Mouse (Mus musculus): Measurements from ENCODE around the gene Lcp1.

The Lcp1 gene

DNA sequence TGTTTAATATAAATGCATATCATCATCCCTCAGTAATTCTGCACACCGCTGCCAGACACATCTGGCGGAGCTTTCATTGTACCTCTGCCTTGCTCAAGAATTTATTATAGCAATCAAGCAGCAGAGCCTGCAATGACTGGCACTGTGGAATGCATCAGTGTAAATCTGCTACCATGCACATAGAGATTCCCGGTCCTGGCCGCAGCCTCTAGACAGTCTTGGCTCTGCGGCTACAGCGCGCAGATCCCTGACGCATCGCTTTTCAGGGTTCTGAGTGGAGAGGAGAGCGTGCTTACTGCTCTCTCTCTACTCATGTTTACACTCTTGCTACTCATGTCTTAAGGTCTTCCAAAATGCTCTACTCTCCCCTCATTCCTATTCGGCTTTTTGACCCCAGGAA lies 82.9 kb downstream of the Lcp1 start:
- DNase-seq, result no peak

DNA sequence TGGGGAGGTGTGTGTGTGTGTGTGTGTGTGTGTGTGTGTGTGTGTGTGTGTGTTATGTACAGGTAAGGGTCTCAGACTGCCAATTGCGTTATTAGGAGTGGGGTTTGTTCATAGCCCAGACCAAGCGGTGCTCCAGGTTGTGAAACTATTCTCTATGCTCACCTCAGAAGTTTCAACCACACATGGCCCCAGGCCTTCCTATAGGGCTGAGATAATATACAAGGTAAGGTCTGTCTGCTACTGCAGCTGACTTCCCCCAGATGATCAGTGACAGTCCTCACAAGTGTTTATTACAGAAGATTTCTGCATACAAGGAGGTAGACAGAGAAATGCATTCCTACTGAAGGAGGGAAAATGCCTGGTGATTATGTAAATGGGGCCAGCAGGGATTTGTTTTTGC lies 87.9 kb downstream of the Lcp1 start:
- DNase-seq, result no peak

DNA sequence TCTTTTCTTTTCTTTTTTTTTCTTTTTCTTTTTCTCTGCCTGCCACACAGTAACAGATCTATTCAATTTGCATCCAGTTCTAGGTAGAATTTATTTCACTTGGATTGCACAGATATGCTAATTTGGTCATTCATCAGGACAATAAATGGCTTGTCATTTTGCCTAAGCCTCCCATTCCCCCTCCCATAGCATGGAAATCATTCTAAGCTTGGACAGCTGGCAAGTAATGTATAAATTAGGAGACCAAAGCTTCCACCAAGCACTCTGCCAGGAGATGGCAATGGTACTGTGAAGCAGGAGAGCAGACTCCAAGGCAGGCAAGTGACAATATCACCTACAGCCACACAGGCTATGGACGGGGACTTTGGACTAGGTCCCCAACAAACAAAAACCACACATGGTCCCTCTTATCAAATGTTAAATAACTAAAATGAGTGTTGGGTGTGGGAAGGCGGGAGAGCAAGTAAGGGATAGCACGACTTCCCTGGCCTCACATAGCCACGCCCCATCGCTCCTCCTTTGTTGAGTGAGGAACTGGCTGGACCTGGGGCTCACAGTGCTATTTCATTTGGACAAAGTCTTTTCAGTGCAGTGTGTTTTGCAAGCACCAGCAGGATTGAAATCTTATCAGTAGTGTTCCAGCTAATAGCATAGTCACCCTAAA lies 88.5 kb downstream of the Lcp1 start:
- DNase-seq, result no peak

DNA sequence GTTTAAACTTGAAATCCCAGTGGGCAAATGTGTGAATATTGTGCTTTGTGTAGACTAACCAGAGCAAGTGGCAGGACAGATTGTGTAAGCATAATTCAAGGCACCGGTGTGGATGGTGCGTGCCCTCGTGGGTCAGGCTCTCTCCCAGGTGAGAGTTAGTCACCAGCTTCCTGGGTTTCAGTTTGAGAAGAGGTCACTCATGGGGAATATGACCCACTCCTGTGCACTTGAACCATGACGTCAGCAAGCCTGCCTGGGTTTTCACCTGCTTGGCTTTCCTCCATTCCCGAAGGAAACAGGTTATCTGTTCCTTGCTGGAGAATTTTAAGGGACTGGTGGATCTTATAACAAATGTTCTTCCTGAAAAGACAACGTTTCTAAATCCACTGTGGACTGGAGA lies 91.5 kb downstream of the Lcp1 start:
- DNase-seq, result peak; percentile 2

DNA sequence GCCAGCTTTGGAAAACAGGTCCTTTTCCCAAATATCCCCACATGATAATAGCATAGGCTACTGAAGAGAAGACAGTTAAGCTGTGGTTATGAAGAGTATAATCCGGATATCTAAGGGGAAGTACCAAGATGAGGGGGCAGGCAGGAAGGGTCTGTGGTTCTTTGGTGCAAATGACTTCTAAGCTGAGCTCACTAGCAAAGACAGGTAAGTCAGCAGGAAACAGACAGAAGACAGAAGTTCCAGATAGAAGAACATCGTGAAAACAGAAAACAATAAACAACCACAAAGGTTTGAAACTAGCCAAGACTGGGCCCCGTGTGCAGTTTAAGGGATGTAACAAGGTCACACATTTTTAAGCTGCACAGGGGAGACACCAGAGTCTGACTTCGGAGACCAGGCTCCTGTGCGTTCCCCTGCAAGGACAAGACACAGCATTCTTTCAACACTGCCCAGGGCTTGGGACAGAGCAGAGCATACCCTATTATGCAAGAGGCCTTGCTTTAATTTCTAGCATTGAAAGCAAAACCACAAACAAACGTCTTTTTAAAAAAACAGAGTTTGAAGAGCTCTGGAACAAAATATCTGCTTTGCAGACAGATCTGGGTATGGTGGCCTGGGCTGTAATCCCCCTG lies 96.7 kb downstream of the Lcp1 start:
- DNase-seq, result no peak

DNA sequence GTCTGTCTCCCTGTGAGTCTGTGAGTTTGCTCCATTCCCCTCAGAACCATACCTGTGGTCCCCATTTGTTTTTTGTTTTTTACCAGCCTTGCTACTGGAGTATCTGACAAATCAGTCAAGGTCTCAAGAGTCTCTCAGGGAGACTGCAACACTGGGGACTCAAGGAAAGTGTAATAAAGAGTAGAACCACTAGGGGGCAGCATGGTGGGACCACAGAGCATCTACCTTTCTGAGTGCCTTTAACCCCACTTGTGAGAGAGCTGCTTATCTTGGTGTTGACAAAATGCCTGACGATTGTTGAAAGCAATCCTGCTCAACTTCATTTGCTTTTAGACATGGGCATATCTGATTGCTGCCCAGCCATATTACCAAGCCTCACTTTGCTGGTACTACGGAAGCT lies 98.9 kb downstream of the Lcp1 start:
- peak; percentile 63 for DNase-seq

DNA sequence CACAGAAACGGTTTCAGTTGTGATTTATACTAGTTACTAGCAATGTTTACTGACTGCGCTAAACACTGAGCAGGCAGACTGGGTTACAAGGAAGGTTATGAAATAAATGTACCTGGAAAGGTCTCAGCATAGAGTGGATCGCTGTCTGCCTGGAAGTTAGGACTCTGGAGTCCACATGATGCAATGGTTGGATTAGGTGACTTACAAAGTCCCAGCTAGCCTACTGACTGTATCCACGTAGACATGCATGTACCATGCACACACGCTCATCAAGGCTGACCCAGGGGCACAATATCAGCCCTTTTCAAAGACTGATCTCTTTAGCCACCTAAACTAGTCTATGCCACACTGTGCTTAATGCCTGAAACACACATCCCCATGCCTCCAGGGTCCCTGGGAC lies 102.2 kb downstream of the Lcp1 start:
- no peak for DNase-seq

DNA sequence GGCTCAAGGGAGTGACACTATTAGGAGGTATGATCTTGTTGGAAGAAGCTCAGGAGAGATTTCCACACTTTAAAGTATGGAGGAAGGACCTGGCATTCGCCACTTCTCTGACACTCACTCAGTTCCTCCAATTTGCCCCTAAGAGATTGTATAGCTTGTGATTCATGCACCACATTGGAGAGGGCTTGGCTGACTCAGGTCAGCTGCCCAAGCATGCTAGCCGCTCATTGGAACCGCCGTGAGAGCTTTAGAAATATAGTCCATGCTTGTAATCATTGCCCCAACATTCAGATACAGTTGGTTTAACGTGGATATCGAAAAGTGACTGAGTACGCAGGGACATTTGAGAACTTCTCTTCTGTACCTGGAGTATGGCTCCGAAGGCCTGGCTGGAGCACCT lies 104.7 kb downstream of the Lcp1 start:
- DNase-seq, result no peak

DNA sequence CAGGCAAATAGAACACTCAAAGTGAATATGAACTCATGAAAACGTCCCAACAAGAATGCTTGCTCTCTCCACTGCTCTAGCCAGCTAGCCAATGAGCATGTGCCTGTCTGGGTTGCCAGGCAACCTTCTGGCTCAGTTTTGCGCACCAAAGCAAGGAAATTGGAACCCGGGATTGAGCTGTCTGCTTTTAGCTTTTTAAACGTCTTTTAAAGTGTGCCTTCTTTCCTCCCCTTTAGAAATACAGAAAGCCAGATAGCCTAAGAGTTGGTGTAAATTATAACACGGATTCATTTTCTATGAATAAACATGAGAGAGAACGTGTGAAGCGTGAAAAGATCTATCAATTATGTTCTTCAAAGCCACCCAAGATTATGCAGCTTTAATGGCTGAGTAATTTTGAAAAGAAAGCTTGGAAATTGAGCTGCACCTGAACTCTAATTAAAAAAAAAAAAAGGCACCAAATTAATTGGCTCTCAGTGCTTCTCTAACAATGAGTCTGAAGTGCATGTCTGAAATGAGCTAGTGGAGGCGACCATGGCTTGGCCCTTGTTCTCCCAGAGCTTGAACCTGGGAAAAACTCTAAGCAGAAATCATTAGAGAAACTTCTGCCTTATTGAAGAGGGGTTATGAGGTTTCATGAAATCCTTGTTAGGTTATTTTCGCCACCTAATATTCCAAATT lies 105.2 kb downstream of the Lcp1 start:
- no peak for DNase-seq

DNA sequence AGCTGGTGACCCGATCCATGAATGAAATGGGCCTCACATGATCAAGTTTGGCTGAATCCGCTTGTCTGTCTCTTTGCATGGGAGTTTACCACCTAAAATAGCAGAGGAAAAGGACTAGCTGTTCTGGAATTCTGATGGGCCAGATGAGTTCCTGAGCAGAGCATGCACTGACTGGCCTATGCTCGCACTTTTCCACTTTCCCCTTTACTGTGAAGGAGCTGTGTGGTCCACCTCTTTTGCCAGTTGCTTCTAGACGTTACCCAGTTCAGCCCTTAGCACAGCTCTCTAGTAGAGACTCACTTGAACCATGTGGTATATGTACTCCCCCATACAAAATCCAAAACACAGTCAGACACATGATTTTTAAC lies 105.7 kb downstream of the Lcp1 start:
- DNase-seq, result no peak

DNA sequence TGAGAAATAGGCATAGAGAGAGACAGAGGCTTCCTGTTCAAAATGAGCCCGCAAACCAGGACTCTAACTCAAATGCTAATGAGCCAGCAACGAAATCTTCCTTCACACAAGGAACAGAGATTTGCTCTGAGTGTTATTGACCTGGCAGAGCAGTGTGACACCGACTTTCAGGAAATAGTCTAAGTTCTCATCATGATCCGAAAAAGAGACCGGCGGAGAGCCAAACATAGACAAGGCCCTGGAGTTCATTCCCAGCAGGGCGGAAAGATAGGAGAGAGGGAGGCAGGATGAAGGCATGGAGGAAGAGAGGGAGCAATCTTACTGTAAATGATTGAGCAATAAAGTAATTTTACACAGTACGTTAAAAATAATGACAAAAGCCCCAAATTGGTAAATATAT lies 106.2 kb downstream of the Lcp1 start:
- DNase-seq, result no peak

DNA sequence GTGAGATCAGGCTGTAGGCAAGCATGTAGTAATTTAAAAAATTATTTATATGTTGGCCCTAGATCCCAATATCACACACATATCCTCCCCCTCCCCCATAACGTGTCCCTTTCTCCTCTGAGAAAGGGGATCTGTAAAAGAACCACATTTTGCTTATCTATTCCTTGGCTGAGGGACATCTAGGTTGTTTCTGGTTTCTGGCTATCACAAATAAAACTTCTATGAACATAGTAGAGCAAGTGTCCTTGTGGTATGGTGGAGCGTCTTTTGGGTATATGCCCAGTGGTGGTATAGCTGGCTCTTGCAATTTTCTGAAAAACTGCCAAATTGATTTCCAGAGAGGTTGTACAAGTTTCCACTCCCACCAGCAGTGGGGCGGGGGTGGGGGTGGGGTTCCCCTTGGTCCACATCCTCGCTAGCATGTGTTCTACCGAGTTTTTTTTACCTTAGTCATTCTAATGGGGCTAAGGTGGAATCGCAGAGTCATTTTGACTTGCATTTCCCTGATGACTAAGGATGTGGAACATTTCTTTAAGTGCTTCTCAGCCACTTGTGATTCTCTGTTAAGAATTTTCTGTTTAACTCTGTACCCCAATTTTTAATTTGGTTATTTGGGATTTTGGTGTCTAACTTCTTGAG lies 107.3 kb downstream of the Lcp1 start:
- no peak for DNase-seq

DNA sequence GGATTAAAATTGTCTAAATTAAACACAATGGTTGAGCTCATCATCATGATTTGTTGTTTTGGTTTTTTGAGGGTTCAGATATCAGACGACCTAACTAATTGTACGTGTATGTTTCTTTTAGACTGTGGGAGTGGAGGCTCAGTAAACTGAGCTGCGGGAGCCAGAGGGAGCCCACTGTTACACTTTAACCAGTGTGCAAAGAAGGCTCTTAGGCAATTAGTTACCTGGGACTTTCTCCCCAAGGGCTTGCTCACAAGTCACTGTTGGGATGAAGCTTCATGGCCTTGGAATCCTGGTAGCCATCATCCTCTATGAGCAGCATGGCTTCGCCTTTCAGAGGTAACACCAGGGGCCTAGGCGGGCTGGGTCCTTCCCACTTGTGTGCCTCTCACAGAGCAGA lies 111.2 kb downstream of the Lcp1 start, which contains the start of gene Cpb2:
TSS of gene Cpb2 (plus strand) at position 201 of the 400 bp plus-strand sequence.
- DNase-seq, result peak; percentile 59

DNA sequence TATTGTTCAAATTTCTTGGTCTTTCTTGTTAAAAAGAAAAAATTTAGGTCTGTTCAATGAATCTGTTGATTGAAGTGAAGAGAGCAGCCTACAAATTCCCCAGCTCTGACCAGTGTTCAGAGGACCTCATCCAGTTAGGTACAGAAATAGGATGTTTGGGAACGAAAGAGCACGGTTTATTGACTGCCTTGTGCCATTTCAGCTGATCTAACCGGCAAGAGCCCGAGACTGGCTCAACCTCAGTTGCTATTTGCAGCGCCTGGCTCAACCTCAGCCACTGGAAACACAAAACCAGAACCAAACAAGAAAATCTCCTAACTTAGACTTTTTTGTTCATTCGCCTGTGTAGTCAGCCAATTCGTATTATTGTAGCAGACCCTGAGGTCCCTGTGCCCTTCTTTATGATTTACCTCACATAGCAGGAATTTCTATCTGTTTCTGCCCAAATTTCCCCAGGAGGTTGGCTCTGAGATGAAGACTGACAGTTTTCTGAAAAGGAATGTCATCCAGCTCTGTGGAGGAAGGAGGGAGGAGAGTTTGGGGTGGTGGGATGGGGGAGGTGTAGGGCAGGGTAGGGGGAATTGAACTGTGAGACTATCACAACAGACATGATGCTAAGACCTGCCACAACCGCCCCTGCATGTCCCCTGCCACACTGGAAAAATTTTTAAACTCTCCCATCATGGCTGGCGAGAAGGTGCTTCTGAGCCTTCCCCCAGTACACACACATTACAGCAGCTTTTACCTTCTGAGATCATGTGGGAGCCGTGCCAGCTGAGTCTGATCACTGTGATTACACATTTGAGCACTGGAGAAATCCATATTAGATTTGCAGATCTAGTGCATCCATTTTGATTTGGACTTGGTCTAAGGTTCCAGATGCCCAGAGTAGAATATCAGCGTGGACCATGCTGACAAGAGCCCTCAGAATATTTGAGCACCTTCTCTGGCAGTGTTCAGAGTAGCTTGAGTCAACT lies 115.4 kb downstream of the Lcp1 start:
- no peak for DNase-seq

DNA sequence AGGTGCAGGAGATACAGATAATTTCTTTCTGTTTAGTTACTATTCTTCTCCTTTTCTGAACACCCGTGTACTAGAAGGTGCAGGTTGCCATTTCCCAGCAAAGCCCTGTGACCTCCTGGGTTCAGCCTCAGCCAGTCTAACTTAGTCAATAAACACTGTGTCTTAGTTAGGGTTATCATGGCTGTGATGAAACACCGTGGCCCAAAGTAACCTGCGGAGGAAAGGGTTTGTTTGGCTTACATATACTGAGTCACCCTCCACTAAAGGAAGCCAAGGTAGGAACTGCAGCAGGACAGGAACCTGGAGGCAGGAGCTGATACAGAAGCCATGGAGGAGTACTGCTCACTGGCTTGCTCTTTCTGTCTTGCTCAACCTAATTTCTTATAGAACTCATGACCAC lies 119.5 kb downstream of the Lcp1 start:
- DNase-seq, result no peak

DNA sequence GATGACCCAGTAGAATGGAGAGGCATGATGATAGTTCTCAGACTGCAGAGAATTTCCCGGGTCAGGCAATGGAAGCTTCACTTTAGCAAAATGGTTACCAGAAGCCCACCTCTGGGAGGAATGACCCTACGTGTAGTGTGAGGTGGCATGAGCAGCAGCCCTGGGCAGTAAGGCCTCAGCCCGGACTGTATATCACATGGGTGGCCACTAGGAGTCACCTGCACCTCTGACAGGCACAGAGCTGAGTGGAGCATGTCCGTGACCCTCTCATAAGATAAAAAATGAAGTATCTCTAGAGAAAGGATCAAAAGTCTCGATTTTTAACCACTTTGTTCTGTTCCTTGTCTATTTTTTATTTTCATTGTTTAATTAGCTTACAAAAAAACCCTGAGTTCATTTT lies 125.6 kb downstream of the Lcp1 start:
- DNase-seq, result peak; percentile 22

DNA sequence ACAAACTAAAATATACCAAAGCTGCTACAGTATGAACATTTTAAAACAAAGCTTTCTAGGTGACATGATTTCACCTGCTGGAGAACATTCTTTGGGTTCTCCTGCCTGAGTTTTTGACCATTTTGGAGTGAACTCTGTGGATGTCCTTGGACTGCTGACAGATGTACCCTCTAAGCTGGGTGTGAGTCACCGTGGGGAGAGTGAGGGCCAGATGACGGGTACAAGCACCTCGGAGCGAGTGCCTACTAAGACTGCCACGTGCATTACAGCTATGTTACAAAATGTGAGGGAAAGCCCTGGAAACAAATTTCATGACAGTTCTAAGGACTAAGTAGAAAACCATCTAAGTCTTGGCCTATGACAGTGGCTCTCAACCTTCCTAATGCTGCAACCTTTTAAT lies 138.6 kb downstream of the Lcp1 start:
- no peak for DNase-seq

DNA sequence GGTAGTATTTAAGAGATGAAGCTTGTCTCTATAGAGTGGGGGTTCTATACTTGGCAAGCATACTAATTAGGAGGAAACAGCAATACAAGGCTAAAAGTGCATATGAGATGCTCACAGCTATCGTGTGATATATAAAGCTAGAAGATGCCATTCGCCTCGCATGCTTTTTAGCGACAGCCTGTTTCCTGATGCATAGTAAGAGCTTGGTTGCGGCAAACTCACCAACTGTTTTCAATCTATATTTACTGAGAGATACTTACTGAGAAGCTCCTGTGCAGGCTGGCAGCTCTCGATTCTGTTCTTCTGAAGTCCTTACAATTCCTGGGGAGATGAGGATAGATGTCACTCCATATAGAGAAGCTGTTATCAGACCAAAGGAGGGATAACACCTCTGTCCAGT lies 148.8 kb downstream of the Lcp1 start:
- no peak for DNase-seq

DNA sequence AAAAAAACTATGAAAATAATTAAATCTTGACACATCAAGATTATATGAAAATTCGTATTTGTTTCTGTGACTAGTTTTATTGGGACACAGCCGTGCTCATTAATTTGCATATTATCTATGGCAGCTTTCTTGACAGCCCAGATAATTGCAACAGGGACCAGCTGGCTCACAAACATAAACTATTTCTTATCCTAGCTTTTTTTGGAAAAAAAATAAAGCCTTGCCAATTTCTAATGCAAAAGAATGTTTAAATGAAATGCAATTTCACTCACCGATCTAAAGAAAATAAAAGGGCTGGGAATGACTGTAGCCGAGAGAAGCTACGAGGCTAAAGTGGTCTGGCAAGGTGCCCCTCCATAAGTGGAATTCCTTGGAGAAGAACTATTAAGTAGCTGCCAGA lies 149.5 kb downstream of the Lcp1 start:
- no peak for DNase-seq
